Mouse (Mus musculus): ENCODE results near the gene Olfr160.

Olfr160 gene

GRCm38 (mm10) chr9:37716150-37716549, at the start of gene Olfr160:
Olfr160 (minus strand) TSS chr9:37716250.
- no peak for DNase-seq

DNA sequence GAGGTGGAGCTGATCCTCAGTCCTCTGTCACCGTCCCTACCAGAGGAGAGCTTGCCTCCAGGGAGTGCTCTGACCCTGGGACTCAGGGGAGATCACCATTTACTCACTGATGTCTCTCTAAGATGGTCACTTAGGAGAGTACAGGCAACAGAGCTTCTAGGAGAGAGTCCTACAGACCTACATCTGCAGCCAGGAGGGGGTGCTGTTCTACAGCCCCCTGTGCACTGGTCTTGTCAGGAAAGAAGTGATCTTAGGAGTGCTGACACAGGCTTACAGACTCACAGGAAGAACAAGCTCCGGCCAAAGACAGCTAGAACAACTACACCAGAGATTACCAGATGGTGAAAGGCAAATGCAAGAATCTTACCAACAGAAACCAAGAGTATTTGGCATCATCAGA, 46.5 kb upstream of the Olfr160 start:
- DNase-seq, result no peak

DNA sequence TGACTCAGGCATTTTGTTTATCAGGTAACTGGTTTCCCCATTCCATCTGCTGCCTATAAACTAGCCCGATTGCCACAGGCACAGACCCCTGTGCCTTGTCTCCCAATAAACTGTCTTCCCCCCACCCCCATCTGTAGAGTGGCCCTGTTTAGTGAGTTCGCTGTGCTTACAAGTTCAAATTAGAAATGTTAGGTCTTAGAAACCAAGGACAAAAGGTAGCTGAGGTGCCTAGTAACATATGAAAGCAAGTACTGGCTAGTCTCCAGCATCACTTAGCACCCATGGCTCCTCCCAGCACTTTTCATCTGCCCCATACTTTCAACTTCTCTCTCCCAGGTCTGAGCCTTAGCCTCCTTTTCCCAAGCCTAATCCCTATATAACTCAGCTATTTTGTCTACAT, 45.7 kb upstream of the Olfr160 start:
- no peak for DNase-seq

DNA sequence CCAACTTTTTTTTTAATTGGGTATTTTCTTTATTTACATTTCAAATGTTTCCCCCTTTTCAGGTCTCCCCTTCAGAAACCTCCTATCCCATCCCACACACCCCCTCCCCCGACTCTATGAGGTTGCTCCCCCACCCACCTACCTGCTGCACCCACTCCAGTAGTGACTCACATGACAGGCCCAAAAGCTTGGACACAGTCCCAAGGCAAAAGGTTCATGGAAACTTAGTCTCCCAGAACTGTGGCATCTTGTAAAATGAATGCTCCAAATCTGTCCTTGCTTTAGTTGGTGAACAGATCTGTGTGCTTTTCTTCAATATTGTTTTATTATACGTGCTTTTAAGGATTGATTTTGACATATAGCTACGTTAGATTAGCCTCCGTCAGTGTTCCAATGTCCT, 36.0 kb upstream of the Olfr160 start:
- DNase-seq, result no peak

DNA sequence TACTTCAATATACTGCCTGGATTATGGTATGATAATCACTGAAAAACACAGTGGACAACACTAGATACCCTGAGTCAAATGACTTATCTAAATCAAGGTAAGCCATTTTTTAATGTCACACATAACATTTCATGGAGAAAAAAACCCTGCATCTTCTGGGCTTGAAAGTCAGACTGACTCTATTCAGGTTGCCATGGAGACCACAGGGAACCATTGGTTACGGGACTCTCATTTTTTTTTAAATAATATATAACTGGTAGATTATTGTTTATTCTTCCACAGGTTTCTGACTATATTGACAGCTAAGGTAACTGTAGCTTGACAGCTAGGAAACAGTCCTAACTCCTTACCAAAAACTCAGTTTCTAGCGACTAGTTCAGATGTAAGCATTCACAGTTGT, 35.4 kb upstream of the Olfr160 start:
- no peak for DNase-seq

GRCm38 (mm10) chr9:37750319-37751075, 34.4 kb upstream of the Olfr160 start:
- DNase-seq, result no peak

GRCm38 (mm10) chr9:37744806-37745205, 28.8 kb upstream of the Olfr160 start, which contains the start of gene Olfr874:
Olfr874 (plus strand) TSS chr9:37745106.
- DNase-seq, result no peak

GRCm38 (mm10) chr9:37734310-37734709, 18.3 kb upstream of the Olfr160 start:
- DNase-seq, result no peak

GRCm38 (mm10) chr9:37689970-37690686, 25.9 kb downstream of the Olfr160 start:
- DNase-seq, result no peak

- DNase-seq, result no peak
These were observed 28.1 kb downstream of the Olfr160 start for GRCm38 (mm10) chr9:37687941-37688303.

- DNase-seq, result no peak
These were observed 28.6 kb downstream of the Olfr160 start for GRCm38 (mm10) chr9:37687288-37687940.

GRCm38 (mm10) chr9:37681123-37681522, 34.9 kb downstream of the Olfr160 start:
- no peak for DNase-seq

GRCm38 (mm10) chr9:37675287-37675686, 40.8 kb downstream of the Olfr160 start:
- DNase-seq, result no peak

- DNase-seq, result no peak
These were observed 45.8 kb downstream of the Olfr160 start for GRCm38 (mm10) chr9:37670261-37670660.

DNA sequence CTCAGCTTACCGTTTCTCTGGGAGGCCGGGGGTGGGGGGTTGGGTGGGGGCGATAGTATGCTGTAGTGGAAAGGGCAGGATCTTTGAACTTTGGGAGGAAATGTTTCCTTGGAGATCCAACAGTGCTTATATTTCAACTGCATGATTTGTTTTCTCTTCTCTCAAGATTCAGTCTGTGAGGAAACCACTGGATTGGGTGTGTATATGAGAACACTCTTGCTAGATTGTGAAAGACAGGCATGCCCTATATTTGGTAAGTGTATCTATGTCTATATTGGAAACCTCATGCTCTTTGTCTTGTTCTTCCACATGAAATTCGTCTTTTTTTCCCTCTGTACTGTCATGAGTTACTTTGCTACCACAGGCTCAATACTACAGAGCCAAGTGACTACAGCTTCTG, 46.4 kb downstream of the Olfr160 start:
- DNase-seq, result no peak

DNA sequence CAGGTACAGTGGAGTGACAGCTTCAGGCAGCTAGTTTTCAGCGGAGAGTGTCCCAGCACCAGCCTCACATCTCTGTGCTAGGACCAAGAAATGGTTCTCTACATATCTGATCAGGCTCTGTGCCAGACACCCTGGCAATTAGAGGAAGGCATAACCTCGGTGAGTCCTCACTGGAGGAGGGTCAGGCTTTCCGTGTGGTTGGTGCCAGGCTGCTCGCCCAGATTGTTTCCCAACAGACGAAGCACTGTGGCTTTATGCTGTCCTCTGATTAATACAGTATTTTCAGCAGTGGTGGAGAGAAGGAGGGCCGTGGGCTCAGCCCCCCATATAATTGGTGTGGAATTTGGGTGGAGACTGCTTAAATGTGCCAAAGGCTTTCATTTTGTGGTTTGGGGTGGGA, 46.9 kb downstream of the Olfr160 start, which contains the start of gene Panx3:
Gene Panx3, minus strand, starts transcription at position 121 of the 400 bp plus-strand sequence.
- DNase-seq, result no peak

- DNase-seq, result no peak
These were observed 50.0 kb downstream of the Olfr160 start for GRCm38 (mm10) chr9:37666045-37666444.

DNA sequence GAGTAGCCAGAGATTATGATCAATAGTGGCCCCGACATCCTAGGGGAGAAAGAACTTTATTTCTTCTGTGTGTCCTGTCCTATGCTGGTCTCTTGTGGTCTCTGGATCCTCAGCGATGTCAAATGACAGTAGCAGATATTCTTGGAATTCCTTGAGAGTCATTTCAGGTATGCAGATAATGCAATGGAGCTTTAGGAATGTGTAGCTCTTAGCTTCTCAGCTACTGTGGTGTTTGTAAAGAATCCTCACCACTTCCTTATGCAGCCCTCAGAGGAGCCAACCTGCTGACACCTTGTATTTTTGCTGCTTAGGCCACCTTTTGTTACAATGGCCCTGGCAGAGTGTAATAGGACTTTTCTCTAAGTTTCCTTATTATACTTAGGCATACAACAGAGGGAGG, 51.4 kb downstream of the Olfr160 start:
- DNase-seq, result no peak

GRCm38 (mm10) chr9:37663210-37663609, 52.8 kb downstream of the Olfr160 start:
- DNase-seq, result no peak

DNA sequence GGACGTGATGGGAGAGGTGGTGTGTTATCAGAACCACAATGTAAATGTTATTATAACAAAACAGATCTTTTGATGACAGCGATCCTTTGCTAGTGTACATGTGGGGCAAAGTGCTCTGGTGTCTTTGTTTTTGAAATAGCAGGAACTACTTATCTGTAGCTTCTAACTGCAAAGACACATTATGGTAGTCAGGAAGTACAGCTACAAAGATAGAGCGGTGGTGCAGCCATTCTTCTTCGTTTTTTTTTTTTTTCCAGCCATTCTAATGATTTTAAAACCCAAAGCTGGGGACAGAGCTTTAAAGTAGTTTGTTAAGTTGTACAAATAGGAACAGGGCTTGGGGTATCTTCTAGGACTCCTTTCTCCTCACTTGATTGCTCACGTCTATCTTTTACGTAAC, 56.6 kb downstream of the Olfr160 start:
- DNase-seq, result no peak

Measured in B cell, adult 2 months (primary cell).